Mouse (Mus musculus) ES-E14 (cell line): ENCODE measurements at regions not wholly inside any gene's neighbourhood (a gene's known extent, or its start where the extent isn't known, plus 50 kb on each side); places are given as distances from the start of the nearest gene placed in this dataset.

Experiments
- HCFC1 ChIP-seq: IDR thresholded peaks from 2 replicates; pipeline ENCODE4 v1.6.1; 2012; ENCODE audit warnings: low read length, inconsistent platforms, borderline replicate concordance; ENCODE audit not compliant: insufficient read depth
- MAFK ChIP-seq: IDR thresholded peaks from 2 replicates; pipeline ENCODE4 v1.6.1; 2014; ENCODE audit warnings: mild to moderate bottlenecking, low read depth, low read length, inconsistent platforms; ENCODE audit not compliant: insufficient read depth
- ZC3H11A ChIP-seq: IDR thresholded peaks from 2 replicates; pipeline ENCODE4 v1.6.1; 2012; ENCODE audit warnings: low read depth, mild to moderate bottlenecking, inconsistent platforms, low read length, borderline replicate concordance
- ZNF384 ChIP-seq: IDR thresholded peaks from 2 replicates; pipeline ENCODE4 v1.6.1; 2012; ENCODE audit warnings: low read depth, low read length, inconsistent platforms

DNA sequence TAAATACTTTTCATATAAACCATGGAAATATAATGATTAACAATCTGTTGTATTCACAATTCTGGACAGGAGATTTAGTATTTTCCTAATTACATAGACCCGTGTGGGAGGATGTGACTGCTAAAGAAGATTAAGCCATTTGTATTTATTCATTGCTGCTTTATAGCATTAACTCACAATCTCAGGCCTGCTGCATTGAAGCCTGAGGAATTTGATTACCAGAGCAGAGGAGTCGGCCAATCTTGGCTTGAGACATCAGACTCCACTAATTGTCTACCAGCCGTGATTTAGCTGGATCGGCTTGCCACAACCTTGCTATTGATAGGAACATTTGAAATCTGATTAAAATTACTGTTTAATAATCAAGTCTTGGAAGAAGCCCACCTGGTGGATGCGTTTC is 1007.5 kb downstream of the Adgrl2 start:
- no peak for TF ChIP-seq HCFC1
- no peak for TF ChIP-seq ZC3H11A
- TF ChIP-seq MAFK, result no peak
- TF ChIP-seq ZNF384, result no peak
